Mouse (Mus musculus): ENCODE data around the gene Tmem151a. TPM values are rescaled to one million over a fixed set of nuclear protein-coding genes. Genes with fewer than 3 reads are reported as not detected.

The Tmem151a gene
- total RNA-seq, 4 experiments from 2014 or later: 0.12 TPM; not detected in 3

DNA sequence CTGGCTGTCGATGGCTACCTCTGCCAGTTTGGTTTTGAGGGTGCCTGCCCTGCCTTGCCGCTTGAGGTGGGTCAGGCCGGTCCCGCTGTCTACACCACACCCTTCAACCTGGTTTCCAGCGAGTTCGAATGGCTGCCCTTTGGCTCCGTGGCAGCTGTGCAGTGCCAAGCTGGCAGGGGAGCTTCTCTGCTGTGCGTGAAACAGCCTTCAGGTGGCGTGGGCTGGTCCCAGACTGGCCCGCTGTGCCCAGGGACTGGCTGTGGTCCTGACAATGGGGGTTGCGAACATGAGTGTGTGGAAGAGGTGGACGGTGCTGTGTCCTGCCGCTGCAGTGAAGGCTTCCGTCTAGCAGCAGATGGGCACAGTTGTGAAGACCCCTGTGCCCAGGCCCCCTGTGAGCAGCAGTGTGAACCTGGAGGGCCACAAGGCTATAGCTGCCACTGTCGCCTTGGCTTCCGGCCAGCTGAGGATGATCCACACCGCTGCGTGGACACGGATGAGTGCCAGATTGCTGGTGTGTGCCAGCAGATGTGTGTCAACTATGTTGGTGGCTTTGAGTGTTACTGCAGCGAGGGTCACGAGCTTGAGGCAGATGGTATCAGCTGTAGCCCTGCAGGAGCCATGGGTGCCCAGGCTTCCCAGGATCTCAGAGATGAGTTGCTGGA is 16.6 kb downstream of the Tmem151a start:
- no peak for DNase-seq (ENCODE audit: low spot score in 2 of 2)

GRCm38 (mm10) chr19:5067867-5068569 is 17.3 kb downstream of the Tmem151a start, which contains the start of gene Cd248:
TSS of gene Cd248 (plus strand) at chr19:5068078.
- peak; percentile 63 to 79 for DNase-seq (ENCODE audit: low spot score in 2 of 2)

GRCm38 (mm10) chr19:5067040-5067799 is 18.1 kb downstream of the Tmem151a start:
- DNase-seq (ENCODE audit: low spot score in 2 of 2): no peak

GRCm38 (mm10) chr19:5065104-5065503 is 20.2 kb downstream of the Tmem151a start:
- peak in 1 of 2 experiments; percentile 57 for DNase-seq (ENCODE audit: low spot score in 2 of 2)

- DNase-seq (ENCODE audit: low spot score in 2 of 2): peak in 1 of 2 experiments; percentile 62
Observed at GRCm38 (mm10) chr19:5062446-5062845, 22.9 kb downstream of the Tmem151a start.

GRCm38 (mm10) chr19:5062041-5062440 is 23.3 kb downstream of the Tmem151a start:
- no peak for DNase-seq (ENCODE audit: low spot score in 2 of 2)

DNA sequence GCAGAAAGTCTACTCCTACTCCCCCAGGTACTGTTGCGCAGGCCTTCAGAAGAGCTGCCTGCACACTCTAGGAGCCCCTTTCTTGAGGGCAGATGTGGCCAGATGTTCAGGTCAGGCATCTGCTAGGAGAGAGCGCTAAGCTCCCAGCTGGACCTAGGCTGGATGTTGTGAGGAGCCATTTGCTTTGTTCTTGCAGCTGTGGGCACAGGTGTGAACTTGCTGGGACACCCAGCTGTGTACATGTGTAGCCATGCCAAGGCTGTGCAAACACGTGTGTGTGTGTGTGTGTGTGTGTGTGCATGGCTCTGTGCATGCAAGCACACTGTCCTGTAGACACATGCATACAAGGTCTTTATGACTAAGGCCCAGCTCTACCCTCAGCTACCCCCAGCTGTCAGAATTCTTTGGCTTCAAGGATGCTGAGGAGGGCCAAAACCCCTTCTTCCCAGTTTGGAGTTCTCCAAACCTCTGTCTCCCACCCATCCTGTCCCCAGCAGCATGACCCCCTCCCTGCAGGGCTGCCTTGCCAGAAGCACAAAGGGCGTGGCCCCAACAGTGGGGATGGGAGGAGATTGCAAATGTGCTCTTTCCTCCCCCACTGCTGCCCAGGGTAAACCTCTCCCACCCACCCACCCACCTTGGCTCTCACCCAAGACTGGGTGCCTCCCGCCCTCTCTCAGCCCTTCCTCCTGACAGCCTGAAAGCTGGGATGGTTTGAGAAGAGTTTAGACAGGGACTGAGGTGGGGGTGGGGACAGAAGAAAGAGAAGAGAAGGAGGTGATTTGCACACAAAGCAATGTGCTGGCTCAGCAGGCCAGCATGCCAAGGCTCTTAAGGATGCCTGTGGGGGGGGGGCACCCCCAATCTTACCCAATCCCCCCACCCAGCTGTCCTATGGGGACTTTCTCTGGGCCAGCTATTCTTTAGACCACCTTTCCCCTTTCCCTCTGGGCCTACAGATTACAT is 24.7 kb downstream of the Tmem151a start:
- no peak for DNase-seq (ENCODE audit: low spot score in 2 of 2)

GRCm38 (mm10) chr19:5058801-5059771 is 26.2 kb downstream of the Tmem151a start:
- DNase-seq (ENCODE audit: low spot score in 2 of 2): no peak

DNA sequence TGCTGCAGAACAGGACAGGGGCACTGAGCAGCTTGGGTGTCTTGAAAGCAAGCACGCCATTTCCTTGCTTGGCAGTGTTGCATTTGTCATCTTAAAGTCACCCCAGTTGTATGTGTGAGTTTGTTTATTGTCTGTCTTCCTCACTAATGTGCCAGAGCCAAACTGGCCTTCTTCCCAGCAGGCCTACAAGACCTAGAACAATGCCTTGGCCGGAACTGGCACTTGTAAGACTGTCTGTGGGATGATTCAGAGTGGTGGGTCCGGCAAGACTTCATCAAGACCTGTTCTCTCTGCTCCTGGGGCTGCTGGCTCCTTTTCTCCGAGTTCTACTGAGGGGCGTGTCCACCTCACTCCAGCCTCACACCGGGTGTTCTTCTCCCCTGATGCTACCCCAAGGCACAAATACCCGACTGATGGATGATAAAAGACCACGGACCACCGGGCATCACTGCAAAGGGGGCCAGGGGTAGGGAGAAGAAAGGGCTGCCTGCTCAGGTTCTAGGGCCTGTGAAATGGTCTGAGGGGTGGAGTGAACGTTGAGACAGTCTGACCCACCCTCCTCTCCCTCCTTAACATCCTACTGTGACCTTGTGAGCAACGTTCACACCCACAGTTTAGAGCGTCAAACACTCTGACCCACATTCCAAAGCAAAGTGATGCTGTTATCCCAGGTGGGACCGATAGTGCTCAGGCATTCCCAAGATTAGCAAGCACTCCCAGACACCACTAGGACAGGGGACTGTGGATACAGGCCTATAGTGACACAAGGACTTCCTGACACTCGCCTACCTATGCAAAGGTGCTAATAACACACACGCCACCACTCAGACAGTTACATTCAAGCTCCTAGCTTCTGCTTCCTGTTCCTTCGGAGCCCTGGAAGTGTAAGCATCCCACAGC is 27.2 kb downstream of the Tmem151a start:
- DNase-seq (ENCODE audit: low spot score in 2 of 2): no peak

GRCm38 (mm10) chr19:5056251-5056650 is 29.1 kb downstream of the Tmem151a start:
- no peak for DNase-seq (ENCODE audit: low spot score in 2 of 2)

GRCm38 (mm10) chr19:5053909-5054308 is 31.4 kb downstream of the Tmem151a start:
- no peak for DNase-seq (ENCODE audit: low spot score in 2 of 2)

GRCm38 (mm10) chr19:5052853-5053252 is 32.5 kb downstream of the Tmem151a start:
- no peak for DNase-seq (ENCODE audit: low spot score in 2 of 2)

- no peak for DNase-seq (ENCODE audit: low spot score in 2 of 2)
Observed at GRCm38 (mm10) chr19:5052166-5052822, 33.0 kb downstream of the Tmem151a start.

DNA sequence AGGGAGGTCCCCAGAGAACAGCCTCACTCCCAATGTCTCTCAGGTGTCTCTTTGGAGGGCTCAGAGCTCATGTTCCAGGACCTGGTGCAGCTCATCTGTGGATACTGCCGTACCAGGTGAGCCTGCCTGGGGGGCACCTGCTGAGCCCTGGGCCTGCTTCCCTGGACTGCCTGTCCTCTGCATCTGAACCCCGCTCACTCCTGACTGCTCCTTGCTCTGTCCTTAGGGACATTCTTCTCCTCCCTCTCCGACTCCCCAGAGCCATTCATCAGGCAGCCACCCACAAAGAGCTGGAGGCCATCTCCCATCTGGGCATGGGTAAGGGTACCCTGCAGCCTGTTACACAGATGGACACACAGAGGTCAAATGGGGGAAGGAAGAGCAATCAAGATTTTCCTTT is 33.8 kb downstream of the Tmem151a start:
- no peak for DNase-seq (ENCODE audit: low spot score in 2 of 2)

- DNase-seq (ENCODE audit: low spot score in 2 of 2): no peak
Observed at GRCm38 (mm10) chr19:5051031-5051430, 34.3 kb downstream of the Tmem151a start.

GRCm38 (mm10) chr19:5050047-5050905 is 35.1 kb downstream of the Tmem151a start, which contains the start of gene Rin1:
TSS of gene Rin1 (plus strand) at chr19:5050481.
- DNase-seq (ENCODE audit: low spot score in 2 of 2): no peak

GRCm38 (mm10) chr19:5049325-5049724 is 36.0 kb downstream of the Tmem151a start:
- DNase-seq (ENCODE audit: low spot score in 2 of 2): no peak
